Mouse (Mus musculus) liver, embryonic 14.5 days (tissue): Measurements from ENCODE around the gene Ubtf. TPM values are rescaled to one million over a fixed set of nuclear protein-coding genes. Genes with fewer than 3 reads are reported as not detected.

Source experiments
- ATAC-seq: fragments of 200-750 bp; cut with Nextera tagmentation; 2 replicates; pipeline ENCODE4 v1.8.0; 2017; ENCODE audit warnings: moderate number of reproducible peaks, mild to moderate bottlenecking, moderate library complexity; ENCODE audit not compliant: insufficient read depth
- DNase-seq, 3 experiments: peaks; one replicate each; pipeline ENCODE4 v3.0.0-alpha.2; 2012 to 2013; ENCODE audit warnings: low read depth in 3 of 3, low spot score in 3 of 3
- H3K27ac ChIP-seq: fragments of 300-500 bp; sonication (generic); 2 replicates; pipeline ENCODE4 v1.5.1; 2014; ENCODE audit warnings: moderate library complexity, mild to moderate bottlenecking, control low read depth, inconsistent platforms
- H3K27me3 ChIP-seq: fragments of 300-500 bp; sonication (generic); 2 replicates; pipeline ENCODE4 v1.6.1; 2014; ENCODE audit warnings: mild to moderate bottlenecking, low read length, moderate library complexity; ENCODE audit not compliant: control insufficient read depth, insufficient read depth
- H3K36me3 ChIP-seq: fragments of 300-500 bp; sonication (generic); replicated peaks from 2 replicates; pipeline ENCODE4 v1.6.1; 2014; ENCODE audit warnings: low read depth; ENCODE audit not compliant: control insufficient read depth, insufficient read depth
- H3K4me1 ChIP-seq, 2 experiments: fragments of 200-500 bp in 1 of 2; fragments of 300-500 bp in 1 of 2; sonication (generic) in 1 of 2; replicated peaks; 2 replicates each; pipeline ENCODE4 v1.6.1; 2012 to 2014; ENCODE audit warnings: antibody characterized with exemption in 1 of 2, inconsistent platforms in 1 of 2, low read length in 1 of 2; ENCODE audit not compliant: control insufficient read depth in 2 of 2, insufficient read depth in 2 of 2
- H3K4me2 ChIP-seq: fragments of 300-500 bp; sonication (generic); 2 replicates; pipeline ENCODE4 v1.6.1; 2014; ENCODE audit warnings: low read depth, mild to moderate bottlenecking, control low read depth, moderate library complexity
- H3K4me3 ChIP-seq, 2 experiments: fragments of 200-500 bp in 1 of 2; fragments of 300-500 bp in 1 of 2; sonication (generic) in 1 of 2; 2 replicates each; pipeline ENCODE4 v1.5.1; 2012 to 2014; ENCODE audit warnings: low read depth in 2 of 2, low read length in 2 of 2, mild to moderate bottlenecking in 2 of 2, control low read depth in 1 of 2, inconsistent platforms in 1 of 2, moderate library complexity in 1 of 2; ENCODE audit not compliant: insufficient read depth in 1 of 2
- H3K9ac ChIP-seq: fragments of 300-500 bp; sonication (generic); replicated peaks from 2 replicates; pipeline ENCODE4 v1.6.1; 2014; ENCODE audit warnings: mild to moderate bottlenecking, control low read depth, moderate library complexity
- H3K9me3 ChIP-seq: fragments of 300-500 bp; sonication (generic); 2 replicates; pipeline ENCODE4 v1.6.1; 2016; ENCODE audit warnings: low read length, mixed read lengths; ENCODE audit not compliant: control insufficient read depth
- CTCF ChIP-seq: IDR thresholded peaks from 2 replicates; pipeline ENCODE4 v1.5.1; 2016; ENCODE audit warnings: antibody characterized with exemption, low read depth, control low read depth
- EP300 ChIP-seq: IDR thresholded peaks from 2 replicates; pipeline ENCODE4 v1.6.1; 2016; ENCODE audit warnings: antibody characterized with exemption, low read depth
- WGBS: fragments of 180-500 bp; shearing (Covaris S2); extraction: QIAGEN DNeasy Blood & Tissue Kit; methylation state at CpG from one replicate; pipeline ENCODE4 v1.1.7; 2014; ENCODE audit not compliant: insufficient replicate concordance; 5-methylcytosine and 5-hydroxymethylcytosine counted together
- polyA plus RNA-seq, 2 experiments: library from polyadenylated mRNA; depleted of rRNA in 1 of 2; stranded (reverse) in 1 of 2; unstranded in 1 of 2; fragments of >200 nt; fragmentation: Nextera tagmentation in 1 of 2; extraction: Ambion mirVana in 1 of 2; gene quantifications; 2 replicates each; pipeline versions ENCODE4 v1.2.1 to v1.2.3; 2012 to 2014

The Ubtf gene
- polyA plus RNA-seq, 2 experiments: 34.7 to 42.5 TPM

GRCm38 (mm10) chr11:102334010-102334409 lies 14.5 kb upstream of the Ubtf start:
- WGBS: 55% methylated on average over 4 of the region's 4 CpGs
- no peak for ATAC-seq
- Histone ChIP-seq H3K9me3 (no peaks in the 10 kb centered on the region), H3K4me3 (no peak overlapping the region), H3K36me3 (no peaks in the 10 kb centered on the region), H3K4me1 (no peaks in the 10 kb centered on the region), H3K27me3 (no peaks in the 10 kb centered on the region; the same call in 1 of the 2 replicates), H3K4me2 (no peak overlapping the region), H3K9ac (no peak overlapping the region), H3K27ac (no peak overlapping the region)
- DNase-seq: no peak
- TF ChIP-seq EP300: no peak
- TF ChIP-seq CTCF: no peak

- Histone ChIP-seq H3K4me3 (no peak overlapping the region), H3K36me3 (no peaks in the 10 kb centered on the region), H3K4me1 (no peaks in the 10 kb centered on the region), H3K9me3 (no peaks in the 10 kb centered on the region), H3K9ac (no peak overlapping the region), H3K27me3 (peaks cover 3% of the 10 kb centered on the region; the same call in 1 of the 2 replicates), H3K27ac (no peak overlapping the region), H3K4me2 (no peak overlapping the region)
- no peak for DNase-seq
- TF ChIP-seq CTCF: no peak
- no peak for TF ChIP-seq EP300
- no peak for ATAC-seq
These were observed 13.5 kb upstream of the Ubtf start for GRCm38 (mm10) chr11:102333061-102333460.

- DNase-seq (no peak), ATAC-seq (no peak)
- Histone ChIP-seq H3K27ac (no peak overlapping the region), H3K9ac (no peak overlapping the region), H3K36me3 (no peaks in the 10 kb centered on the region), H3K4me2 (no peak overlapping the region), H3K27me3 (peaks cover 3% of the 10 kb centered on the region; the same call in 1 of the 2 replicates), H3K9me3 (no peaks in the 10 kb centered on the region), H3K4me3 (no peak overlapping the region), H3K4me1 (no peaks in the 10 kb centered on the region)
- WGBS: 47% methylated on average over 4 of the region's 4 CpGs
- TF ChIP-seq CTCF: no peak
- no peak for TF ChIP-seq EP300
These were observed 12.3 kb upstream of the Ubtf start for GRCm38 (mm10) chr11:102331806-102332205.

DNA sequence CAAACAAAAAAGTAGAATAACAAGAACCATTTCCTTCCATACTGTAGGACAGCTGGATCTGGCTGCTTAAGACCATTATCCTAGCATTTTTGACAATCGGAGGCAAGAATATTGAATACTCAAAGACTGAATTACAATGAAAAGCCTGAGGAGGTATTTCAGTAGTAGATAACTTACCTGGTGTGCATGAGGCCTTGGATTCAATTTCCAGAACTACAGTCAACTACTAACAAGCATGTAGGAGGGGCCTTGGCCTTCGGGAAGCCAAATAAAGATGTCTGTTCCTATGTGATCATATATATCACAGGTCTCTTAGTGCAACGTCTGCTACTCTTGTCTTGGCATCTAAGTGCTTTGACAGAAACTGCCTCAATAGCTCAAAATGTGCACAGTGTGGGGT lies 10.5 kb upstream of the Ubtf start:
- H3K4me3 ChIP-seq: no peak overlapping the region
- H3K36me3 ChIP-seq: no peaks in the 10 kb centered on the region
- no peaks in the 10 kb centered on the region for H3K9me3 ChIP-seq
- H3K4me1 ChIP-seq: no peaks in the 10 kb centered on the region
- 61% methylated on average over 3 of the region's 3 CpGs for WGBS
- TF ChIP-seq CTCF (no peak), EP300 (no peak)
- H3K27ac ChIP-seq: no peak overlapping the region
- ATAC-seq (no peak), DNase-seq (no peak)
- no peak overlapping the region for H3K9ac ChIP-seq
- no peak overlapping the region for H3K4me2 ChIP-seq
- H3K27me3 ChIP-seq: peaks cover 3% of the 10 kb centered on the region; the same call in 1 of the 2 replicates

- no peaks in the 10 kb centered on the region for H3K36me3 ChIP-seq
- no peak overlapping the region for H3K9ac ChIP-seq
- no peak for ATAC-seq
- no peaks in the 10 kb centered on the region for H3K4me1 ChIP-seq
- no peak overlapping the region for H3K27ac ChIP-seq
- no peak for DNase-seq
- H3K4me3 ChIP-seq: no peak overlapping the region
- no peak overlapping the region for H3K4me2 ChIP-seq
- no peak for TF ChIP-seq EP300
- TF ChIP-seq CTCF: no peak
- peaks cover 3% of the 10 kb centered on the region; the same call in 1 of the 2 replicates for H3K27me3 ChIP-seq
- no peaks in the 10 kb centered on the region for H3K9me3 ChIP-seq
These were observed 10.0 kb upstream of the Ubtf start for GRCm38 (mm10) chr11:102329518-102329917.
